Mouse (Mus musculus): ENCODE results near the gene Apol7b. TPM values are rescaled to one million over a fixed set of nuclear protein-coding genes. Genes with fewer than 3 reads are reported as not detected.

Gene Apol7b
- total RNA-seq, 2 experiments from 2014 or later = not detected

- no peak for DNase-seq (ENCODE audit: low spot score in 2 of 2)
Measured at GRCm38 (mm10) chr15:77387462-77387861, 59.8 kb downstream of the Apol7b start.

DNA sequence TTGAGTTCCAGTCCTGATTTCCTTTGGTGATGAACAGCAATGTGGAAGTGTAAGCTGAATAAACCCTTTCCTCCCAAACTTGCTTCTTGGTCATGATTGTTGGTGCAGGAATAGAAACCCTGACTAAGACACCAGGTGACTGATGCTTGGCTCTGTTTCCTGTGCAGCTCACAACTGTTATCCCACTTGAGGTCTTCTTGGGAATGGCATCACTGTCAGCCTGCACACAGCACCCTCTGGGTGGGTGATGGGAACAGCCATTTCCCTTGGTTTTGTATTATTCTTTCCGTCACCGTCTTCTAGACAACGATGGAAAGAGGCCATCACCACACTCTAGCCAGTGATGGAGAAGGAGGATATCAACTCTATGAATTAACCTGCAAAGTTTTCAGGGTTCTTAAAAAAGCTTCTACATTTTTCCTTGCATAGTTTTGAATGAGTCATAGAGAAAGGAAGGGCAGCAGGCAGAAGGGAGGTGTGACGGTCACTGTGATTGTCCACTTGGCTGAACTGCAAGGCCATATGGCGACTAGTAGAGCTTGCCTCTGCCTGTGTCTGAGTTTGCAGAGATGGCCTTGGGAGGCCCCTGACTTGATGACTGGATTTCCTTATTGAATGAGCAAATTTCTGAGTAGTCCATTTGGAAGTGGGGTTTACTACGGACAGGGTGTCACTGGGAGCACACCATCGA lies 62.8 kb downstream of the Apol7b start:
- no peak for DNase-seq (ENCODE audit: low spot score in 2 of 2)

GRCm38 (mm10) chr15:77382880-77383279 lies 64.4 kb downstream of the Apol7b start:
- DNase-seq (ENCODE audit: low spot score in 2 of 2) = no peak

DNA sequence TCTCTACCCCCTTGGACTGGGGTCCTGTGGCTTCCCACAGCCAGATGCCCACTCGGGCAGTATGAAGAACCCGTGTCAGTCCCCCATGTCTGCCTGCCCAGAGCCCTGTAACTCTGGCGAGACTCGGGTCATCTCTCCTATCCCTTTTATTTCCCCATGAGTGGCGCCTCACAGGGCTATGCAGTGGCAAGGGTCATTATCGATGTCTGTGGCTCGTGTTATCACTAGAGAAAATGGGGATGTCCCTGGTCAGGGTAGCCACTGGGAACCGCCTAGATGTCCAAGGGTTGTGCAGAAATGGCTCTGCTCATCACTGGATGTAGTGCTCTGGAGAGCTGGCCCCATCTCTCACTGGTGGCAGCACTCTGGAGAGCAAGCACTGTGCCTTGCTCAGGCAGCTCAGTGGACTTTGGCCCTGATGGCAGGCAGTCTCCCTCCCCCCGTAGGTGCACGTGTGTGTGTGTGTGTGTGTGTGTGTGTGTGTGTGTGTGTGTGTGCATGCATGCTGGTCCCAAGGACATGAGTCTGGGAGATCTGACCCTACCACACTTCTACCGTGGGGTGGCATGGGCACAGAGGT lies 64.9 kb downstream of the Apol7b start:
- DNase-seq (ENCODE audit: low spot score in 2 of 2) = no peak

- DNase-seq (ENCODE audit: low spot score in 2 of 2) = no peak
Measured at GRCm38 (mm10) chr15:77381481-77381880, 65.8 kb downstream of the Apol7b start.

- no peak for DNase-seq (ENCODE audit: low spot score in 2 of 2)
Measured at GRCm38 (mm10) chr15:77379921-77380320, 67.4 kb downstream of the Apol7b start.

DNA sequence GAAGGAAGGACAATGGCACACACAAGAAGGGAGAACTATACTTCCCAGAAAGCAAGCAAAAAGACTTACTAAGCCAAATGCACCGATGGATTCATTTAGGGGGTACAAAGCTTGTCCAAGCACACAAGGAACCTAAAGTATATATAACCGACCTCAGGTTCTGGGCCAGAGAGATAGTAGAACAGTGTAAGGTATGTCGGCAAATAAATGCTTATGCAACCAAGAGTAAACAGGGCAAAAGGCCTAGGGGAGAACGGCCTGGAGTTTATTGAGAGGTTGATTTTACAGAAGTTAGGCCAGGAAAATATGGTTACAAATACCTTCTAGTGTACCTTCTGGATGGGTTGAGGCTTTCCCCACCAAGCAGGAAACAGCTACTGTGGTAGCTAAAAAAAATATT lies 69.9 kb downstream of the Apol7b start:
- no peak for DNase-seq (ENCODE audit: low spot score in 2 of 2)

GRCm38 (mm10) chr15:77376920-77377319 lies 70.4 kb downstream of the Apol7b start:
- DNase-seq (ENCODE audit: low spot score in 2 of 2) = no peak

Other genes starting within 250 kb of the Apol7b start
- 100 to 1,000 TPM; 232 to 253 TPM for gene Rbfox2, start 140.5 kb downstream of the Apol7b start, total RNA-seq (2021)
- under 1 TPM; 0.32 to 0.42 TPM for gene Apol7a, start 48.4 kb downstream of the Apol7b start, total RNA-seq (2021)
- gene Apol9a, start 36.4 kb downstream of the Apol7b start, total RNA-seq (2021) = under 1 TPM in 1 of 2 experiments, not detected in 1; 0.83 TPM
- gene Apol10a, start 29.6 kb upstream of the Apol7b start, total RNA-seq (2021) = not detected
- not detected for gene Apol11a, start 60.8 kb upstream of the Apol7b start, total RNA-seq (2021)
- not detected for gene Apol7c, start 85.8 kb upstream of the Apol7b start, total RNA-seq (2021)
- gene 1700025B11Rik, start 114.4 kb upstream of the Apol7b start, total RNA-seq (2021) = not detected
- gene Apol10b, start 148.6 kb upstream of the Apol7b start, total RNA-seq (2021) = under 1 TPM in 1 of 2 experiments, not detected in 1; 0.16 TPM
- not detected for gene Gm36245, start 151.8 kb upstream of the Apol7b start, total RNA-seq (2021)
- gene Apol11b, start 195.8 kb upstream of the Apol7b start, total RNA-seq (2021) = under 1 TPM in 1 of 2 experiments, not detected in 1; 0.18 TPM

All from layer of hippocampus, postnatal 10 days (tissue).